Mouse (Mus musculus) c-Kit-positive CD71-positive TER-119-negative erythroid progenitor cells, embryonic 14.5 days (primary cell): ENCODE measurements around the gene Tipin.
A peak's percentile ranks its signal among the peaks of the same experiment; 100 is the strongest.
"Not testable (repeated sequence)": the region's sequence is repeated elsewhere in the genome, so short reads cannot be mapped to it uniquely, and the experiment has no call there.

Experiments
- DNase-seq: peaks from one replicate; pipeline ENCODE4 v3.0.0-alpha.2; 2013; ENCODE audit warnings: low read depth

The Tipin gene

DNA sequence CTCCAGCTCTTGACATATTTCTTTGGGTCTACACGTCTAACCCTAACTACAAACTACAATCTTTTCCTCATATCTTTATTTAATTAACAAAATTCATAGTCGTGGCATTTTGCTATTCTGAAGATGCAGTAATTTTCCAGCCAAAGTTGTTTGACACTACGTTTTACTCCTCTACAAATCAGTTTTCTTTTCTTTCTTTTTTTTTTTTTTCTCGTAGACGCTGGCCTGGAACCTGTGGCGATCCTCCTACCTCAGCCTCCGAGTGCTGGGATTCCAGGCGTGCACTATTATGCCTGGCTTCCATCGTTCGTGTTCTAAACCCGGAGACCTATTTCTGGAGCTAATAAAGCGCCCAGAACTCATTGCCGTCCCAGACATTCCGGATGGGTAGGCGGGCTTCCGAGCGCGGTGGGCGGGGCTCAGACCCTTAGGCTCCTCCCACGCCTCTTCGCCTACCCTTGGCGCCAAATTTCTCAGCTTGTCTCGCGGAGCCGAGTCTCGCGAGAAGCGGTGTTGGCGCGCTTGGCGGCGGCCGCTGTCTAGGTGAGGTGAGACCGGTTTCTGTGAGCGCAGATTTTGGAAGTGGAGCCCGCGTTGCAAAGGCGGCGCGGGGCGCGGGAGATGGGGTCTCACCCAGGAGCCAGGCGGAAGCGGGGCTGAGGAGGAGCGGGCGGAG lies at the start of gene Tipin:
TSS of gene Tipin (plus strand) at position 477 of the 676 bp plus-strand sequence.
- DNase-seq, result peak; percentile 91

GRCm38 (mm10) chr9:64231674-64232073 lies 49.7 kb upstream of the Tipin start:
- no peak for DNase-seq

- DNase-seq, result no peak
These were observed 49.0 kb upstream of the Tipin start for GRCm38 (mm10) chr9:64232257-64232957.

- DNase-seq, result no peak
These were observed 47.7 kb upstream of the Tipin start for GRCm38 (mm10) chr9:64233656-64234055.

- no peak for DNase-seq
These were observed 46.5 kb upstream of the Tipin start, which contains the start of gene Uchl4 for GRCm38 (mm10) chr9:64234768-64235435. TSS of gene Uchl4 (plus strand) at chr9:64235201.

- no peak for DNase-seq
These were observed 45.3 kb upstream of the Tipin start for GRCm38 (mm10) chr9:64236056-64236455.

DNA sequence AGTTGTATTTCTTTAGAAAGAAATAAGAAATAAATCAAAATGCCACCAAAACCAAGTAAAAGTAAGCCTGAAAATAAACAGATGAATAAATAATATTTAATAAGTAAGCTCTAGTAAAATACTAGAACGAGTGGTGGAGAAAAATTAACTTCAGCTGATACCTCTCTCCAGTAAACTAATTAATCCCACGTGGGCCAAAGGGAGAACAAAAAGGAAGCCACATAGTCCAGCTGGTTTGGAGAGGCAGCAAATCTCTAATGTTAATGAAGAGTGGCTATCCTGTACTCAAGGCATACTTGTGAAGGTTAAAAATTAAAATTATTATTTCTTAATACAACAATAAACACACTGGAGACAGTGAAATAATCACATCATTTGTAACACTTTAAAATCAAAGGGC lies 41.3 kb upstream of the Tipin start:
- no peak for DNase-seq

GRCm38 (mm10) chr9:64240681-64241080 lies 40.7 kb upstream of the Tipin start:
- no peak for DNase-seq

GRCm38 (mm10) chr9:64242381-64242831 lies 39.0 kb upstream of the Tipin start:
- DNase-seq, result no peak

DNA sequence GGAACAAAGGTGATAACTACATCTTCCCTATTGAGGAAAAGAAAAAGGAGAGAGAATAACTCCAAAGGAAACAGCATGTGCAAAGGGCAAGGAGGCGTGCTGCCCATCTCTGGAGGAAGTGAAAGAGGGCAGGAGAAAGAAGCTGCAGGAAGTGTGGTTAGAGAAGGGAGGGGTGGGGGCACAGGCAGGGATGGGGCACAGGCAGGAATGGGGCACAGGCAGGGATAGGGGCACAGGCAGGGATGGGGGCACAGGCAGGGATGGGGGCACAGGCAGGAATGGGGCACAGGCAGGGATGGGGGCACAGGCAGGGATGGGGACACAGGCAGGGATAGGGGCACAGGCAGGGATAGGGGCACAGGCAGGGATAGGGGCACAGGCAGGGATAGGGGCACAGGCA lies 32.0 kb upstream of the Tipin start:
- no peak for DNase-seq

GRCm38 (mm10) chr9:64250111-64250730 lies 31.2 kb upstream of the Tipin start:
- no peak for DNase-seq

- DNase-seq, result peak; percentile 23
These were observed 28.8 kb upstream of the Tipin start for GRCm38 (mm10) chr9:64252591-64253020.

DNA sequence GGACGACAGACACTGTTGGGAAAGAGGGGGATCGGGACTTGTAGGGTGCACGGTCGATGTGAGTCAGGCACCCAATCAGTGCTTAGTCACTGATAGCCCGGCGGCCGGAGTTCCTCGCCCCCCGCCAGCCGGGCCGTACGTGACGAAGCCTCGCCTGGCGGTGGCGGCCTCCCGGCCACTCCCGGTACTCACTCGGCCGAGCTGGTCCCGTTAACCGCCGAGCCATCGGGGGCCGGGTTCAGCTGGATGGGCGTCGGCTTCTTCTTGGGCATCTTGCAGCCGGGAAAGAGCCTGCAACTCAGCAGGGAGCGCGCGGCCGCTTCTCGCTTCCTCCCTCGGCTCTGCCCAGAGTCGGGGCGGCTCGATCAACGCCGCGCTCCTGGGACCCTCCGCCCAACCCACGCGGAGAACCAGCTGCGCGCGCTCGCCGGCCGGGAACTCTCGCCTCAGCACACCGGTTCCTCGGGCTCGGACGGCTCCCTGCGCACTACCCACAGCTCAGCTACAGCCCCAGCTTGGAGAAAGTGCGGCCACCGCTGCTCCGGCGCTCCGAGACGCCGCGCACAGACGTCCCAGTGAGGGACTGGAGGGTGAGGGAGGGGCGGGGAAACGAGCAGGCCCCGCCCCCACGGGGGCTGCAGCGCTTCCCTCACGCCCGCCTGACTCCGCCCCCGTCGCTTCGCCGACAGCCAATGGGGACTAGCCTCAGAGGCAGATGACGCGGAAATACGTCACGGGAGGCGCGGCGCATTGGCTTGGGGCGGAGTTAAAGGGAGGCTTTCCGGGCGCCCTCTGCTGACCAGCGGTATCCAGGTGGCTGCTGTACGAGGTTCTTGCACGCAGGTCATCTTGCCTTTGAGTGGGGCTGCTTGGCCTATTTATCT lies 28.1 kb upstream of the Tipin start, which contains the start of gene Map2k1:
TSS of gene Map2k1 (minus strand) at position 611 of the 884 bp plus-strand sequence.
- peak; percentile 99 for DNase-seq

DNA sequence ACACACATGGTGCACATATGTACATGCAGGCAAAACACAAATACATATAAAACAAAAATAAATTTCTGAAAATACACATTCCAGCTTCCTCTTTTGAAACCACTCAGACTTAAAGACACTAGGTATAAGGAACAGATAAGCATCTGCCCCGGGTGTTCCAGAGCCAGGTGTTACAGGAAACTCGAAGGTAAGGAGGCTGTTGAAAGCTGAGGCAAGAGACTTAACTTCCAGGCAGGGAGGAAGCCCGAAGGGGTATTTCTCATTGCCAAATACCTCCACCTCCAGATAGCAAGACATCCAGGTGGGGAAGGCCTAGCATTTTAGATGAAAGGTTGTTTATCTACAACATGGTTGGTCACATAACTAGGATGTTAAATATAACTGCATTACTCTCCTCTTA lies 26.0 kb upstream of the Tipin start:
- no peak for DNase-seq

GRCm38 (mm10) chr9:64256204-64256603 lies 25.2 kb upstream of the Tipin start:
- DNase-seq, result no peak

DNA sequence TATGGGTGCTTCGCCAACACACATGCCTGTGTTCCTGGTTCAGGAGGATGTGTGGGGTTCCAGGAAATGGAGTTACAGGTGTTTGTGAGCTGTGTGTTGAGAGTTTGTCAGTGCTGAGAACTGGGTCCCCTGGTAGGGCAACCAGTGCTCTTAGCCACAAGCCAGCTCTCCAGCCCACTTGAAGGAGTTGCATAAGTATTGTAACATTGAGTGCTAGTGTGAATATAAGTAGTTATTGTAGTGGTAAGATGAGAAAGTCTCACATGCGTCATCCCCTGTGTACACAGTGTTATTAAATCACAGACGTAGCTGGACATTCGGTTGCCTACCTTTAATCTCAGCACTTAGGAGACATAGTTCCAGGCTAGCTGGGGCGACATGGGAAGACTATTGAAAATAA lies 21.5 kb upstream of the Tipin start:
- DNase-seq, result no peak

DNA sequence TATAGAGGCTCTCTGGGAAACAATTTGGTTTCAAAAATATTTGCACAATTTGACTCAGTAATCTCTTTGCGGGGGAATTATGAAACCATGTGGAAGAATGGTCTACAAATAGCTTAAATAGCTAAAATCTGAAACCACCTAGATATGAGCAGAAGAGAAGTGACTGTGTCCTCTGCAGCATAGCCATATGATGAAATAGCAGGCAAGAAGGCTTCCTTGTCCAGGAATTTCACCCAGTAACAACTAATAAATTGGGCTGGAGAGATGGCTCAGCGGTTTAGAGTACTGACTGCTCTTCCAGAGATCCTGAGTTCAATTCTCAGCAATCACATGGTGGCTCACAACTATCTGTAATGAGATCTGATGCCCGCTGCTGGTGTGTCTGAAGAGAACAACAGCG lies 20.4 kb upstream of the Tipin start:
- no peak for DNase-seq

GRCm38 (mm10) chr9:64264813-64265212 lies 16.6 kb upstream of the Tipin start:
- DNase-seq, result no peak

- DNase-seq, result no peak
These were observed 14.2 kb upstream of the Tipin start for GRCm38 (mm10) chr9:64267231-64267630.

DNA sequence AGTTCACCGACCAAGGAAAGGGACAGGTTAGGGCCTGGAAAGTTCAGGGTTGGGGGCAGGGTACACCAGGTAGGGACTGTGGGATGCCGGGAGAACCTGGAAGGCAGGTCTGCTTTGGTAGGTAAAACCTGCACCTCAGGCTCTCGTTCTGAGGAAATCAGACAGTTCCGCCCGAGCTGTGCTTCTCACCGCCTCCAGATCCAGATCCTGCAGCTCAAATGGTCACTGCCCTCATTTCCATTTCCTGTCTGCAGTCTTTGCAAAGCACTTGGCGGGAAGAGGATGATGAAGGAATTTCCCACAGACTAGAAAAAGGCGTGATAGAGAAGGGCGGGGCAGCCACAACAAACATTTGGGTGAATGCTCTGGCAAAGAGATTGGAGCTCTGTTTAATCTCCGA lies 13.2 kb upstream of the Tipin start:
- DNase-seq, result no peak

DNA sequence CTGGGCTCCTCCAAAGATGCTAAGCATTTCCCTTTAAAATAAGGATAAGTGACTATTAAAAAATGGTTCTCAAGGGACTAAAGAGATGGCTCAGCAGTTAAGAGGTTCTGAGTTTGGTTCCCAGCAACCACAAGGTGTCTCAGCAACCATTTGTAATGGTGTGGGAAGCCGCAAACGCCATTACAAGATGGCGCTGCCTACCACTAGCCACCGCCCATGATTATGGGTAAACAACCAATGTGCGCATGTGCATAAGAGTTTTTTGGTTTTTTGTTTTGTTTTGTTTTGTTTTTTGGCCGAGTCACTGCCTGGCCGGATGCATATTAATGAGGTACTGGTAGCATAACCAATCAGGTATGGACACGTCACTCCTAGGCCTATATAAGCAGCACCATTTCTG lies 12.5 kb upstream of the Tipin start:
- not testable (repeated sequence) for DNase-seq
